Mouse (Mus musculus) spleen, adult 12 weeks (tissue): ENCODE measurements around the gene Gramd1b.

Experiments used
- DNase-seq: peaks from one replicate; pipeline ENCODE4 v3.0.0; 2022; ENCODE audit warnings: low spot score

The Gramd1b gene

DNA sequence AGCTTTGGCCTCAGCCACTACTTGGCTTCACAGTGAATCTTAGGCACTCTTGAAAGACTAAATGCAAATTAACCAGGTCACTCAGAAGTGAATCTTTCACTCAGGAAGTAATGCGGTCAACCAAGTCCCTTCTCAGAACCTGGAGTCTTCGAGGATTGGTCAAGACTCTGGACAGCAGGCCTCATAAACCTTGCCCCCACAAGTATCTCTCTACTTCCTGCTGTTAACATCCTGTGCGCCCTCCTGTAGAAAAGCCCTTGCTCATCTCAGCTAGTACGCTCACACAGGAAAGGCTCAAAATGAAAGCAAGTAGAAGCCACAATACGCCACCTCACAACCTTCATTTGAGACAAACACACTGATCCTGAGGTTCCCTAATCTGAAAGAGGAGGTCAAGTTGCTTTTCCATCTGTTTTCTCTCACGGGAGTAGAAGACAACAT is 107.7 kb downstream of the Gramd1b start:
- peak; percentile 7 for DNase-seq

DNA sequence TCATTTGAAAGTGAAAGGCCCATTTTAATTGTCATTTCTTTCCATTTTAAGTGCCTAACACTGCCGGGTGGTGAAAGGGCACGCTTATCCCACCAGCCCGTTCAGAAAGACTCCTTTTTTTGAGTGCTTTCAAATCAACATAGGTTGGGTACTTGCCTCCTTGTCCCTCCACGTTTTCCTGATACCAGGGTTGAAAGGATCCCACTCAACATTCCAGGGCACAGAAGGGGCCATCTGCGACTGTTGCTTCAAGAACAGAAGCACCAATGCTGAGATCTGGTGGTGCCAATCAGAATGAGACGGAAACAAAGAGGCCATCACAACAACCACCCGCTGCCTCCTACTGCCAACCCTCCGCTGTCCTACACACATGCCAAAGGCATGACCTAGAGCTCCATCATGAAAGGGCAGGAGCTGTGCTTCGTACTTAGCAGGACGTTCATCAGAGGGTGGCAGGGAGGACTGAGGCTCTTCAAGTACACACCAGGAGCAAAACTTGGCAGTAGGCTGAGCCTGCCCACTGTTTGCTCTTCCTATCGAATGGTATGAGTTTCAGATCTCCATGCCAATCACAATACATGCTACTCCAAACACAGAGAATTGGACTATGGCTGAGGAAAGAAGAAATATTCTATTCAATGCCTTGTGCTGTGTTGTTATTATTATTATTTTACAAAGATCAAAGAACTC is 108.7 kb downstream of the Gramd1b start:
- no peak for DNase-seq

DNA sequence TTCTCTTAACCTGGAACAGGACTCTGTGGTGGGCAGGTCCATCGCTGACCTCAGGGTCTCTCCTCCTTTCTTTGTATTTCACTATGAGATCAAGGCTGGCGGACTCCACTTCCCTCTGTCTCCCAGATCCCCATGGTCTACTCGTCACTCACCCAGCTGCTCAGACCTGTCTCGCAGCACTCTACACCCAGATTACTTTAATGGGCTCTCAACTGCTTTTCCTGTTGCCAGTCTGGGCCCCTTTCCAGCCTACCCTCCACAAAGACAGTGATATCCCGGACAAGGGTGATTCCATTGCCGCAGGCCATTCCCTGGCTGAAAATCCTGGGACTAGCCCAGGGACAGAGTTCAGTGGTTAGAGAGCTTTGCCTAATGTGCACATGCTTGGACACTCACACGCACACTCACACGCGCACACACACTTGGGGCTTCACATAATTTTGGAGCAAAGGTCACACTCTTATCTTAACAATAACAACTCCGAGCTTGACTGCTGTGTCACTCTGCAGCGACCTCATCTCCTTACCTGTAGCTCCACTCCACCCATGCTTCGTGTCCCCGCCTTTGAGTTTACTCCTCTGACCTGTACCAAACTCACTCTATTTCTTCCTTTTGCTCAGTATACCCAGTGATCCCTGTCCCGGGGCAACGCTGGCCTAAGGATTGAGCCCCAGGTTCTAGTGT is 110.4 kb downstream of the Gramd1b start:
- no peak for DNase-seq

DNA sequence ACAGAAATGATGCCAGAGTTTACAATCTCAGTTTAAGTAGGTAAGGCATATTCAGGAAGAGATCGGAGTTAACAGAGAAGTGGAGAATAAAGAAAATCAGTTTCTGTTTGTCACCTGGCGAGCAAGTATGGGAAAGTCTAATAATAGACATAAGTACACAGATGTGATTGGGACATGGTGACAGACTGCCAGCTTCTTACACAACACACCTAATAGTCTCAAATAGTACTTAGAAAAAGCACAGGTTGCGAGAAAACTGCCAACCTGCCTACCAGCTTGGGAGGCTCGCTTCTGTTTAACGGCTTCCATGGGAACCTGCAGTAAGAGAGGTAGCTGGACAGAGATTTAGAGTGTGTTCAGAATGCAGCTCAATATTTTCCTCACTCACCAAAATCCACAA is 112.4 kb downstream of the Gramd1b start:
- no peak for DNase-seq

DNA sequence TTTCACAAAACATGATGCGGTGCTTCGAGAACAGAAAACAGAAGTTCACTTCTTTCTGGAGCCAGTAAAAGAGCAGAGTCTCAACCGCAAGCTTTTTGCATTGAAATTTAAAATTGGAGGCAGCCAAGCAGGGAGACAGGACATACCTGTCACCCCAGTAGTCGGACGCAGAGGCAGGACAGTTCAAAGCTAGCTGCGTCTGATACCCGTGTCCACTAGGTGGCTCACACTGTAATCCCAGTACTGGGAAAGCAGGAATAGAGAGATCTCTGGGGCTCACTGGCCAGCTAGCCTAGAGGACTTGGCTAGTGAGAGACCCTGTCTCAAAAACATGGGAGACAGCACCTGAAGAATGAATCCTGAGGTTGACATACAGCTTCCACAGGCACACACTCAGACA is 115.0 kb downstream of the Gramd1b start:
- no peak for DNase-seq

DNA sequence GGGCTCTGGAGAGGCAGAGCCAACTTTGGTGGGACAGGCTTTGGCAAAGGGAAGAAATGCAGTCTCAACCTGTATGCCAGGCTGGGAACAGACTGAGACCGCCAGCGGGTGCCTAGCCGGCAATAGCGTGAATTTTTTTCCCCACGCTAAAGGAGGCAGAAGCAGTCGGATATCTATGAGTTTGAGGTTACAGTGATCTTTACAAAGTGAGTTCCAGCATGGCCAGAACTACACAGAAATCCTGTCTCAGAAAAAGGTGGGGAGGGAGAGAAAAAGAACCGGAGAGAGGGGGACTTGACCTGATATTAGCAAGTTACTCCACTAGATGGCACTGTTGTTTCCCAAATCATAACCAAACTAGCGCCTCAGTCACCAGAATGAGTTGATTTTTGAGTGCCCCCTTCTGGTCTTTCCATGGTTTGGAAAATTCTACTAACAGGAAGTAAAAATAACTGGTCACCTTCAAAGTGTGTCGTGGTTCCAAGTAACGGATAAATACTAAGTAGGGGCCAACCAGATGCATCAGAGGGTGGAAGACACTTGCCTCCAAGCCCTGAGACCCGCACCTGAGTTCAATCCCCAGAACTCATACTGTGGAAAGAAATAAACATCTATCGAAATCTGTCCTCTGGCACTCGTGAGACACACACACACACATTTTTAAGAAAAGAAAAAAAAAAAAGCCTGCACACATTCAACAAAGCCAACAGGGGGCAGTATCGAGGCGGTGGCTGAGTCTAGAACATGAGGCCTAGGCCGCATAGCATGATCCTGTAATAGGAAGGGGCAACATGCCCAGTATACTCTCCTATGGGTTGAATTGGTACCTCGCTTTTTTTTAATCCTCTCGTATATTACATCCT is 116.0 kb downstream of the Gramd1b start:
- DNase-seq: no peak

DNA sequence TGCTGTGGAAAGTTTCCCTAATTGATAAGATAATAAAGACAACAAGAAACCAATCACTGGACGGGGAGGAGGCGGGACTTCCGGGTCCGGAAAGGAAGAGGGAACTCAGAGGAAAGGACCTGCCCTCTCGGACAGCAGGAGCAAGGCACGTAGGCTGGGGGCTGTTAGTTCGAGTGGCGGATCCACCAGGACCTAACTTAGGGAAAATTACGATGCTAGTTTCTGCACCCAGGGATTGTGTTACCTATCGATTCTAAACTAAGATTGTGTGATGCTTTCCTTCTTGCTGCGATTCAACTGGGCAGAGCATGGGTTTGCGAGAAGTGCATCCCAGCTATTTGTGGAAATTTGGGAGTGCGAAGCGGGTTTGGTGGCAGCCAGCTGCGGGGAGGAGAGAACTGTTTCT is 116.7 kb downstream of the Gramd1b start:
- DNase-seq: no peak

DNA sequence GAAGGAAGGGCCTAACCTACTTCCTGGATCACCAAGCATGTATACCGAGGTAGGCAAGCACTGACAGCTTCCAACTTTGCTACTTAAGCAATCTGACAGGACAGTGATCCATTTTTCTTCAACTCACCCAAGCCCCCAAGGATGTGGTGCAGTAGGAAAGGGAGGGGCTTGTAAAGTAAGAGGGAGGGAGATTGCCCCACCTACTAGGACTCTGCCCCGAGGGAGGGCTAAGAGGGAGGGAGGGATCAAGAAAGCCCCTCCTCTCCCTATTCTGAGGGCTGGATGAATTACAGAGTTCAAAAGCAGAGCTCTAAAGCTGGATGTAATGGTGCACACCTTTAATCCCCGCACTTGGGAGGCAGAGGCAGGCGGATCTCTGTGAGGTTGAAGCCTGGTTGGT is 117.6 kb downstream of the Gramd1b start:
- no peak for DNase-seq

DNA sequence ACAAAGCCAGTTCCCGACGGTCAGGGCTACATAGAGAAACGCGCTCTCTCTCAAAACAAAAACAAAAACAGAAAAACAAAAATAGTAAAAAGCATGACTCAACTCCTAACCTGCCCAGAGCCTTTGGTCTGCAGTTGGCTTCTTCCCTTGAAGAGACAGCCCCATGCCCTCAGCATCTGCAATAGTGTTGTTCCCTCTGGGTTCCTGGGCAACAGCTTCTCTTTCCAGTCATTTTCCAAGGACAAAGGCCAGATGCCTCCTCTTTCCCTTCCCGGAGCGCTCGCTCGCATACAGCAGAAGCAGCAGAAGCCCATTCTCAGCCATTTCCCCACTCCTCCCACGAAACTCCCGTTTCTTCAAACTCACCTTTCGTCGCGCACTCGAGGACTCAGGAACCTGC is 118.3 kb downstream of the Gramd1b start:
- DNase-seq: no peak

DNA sequence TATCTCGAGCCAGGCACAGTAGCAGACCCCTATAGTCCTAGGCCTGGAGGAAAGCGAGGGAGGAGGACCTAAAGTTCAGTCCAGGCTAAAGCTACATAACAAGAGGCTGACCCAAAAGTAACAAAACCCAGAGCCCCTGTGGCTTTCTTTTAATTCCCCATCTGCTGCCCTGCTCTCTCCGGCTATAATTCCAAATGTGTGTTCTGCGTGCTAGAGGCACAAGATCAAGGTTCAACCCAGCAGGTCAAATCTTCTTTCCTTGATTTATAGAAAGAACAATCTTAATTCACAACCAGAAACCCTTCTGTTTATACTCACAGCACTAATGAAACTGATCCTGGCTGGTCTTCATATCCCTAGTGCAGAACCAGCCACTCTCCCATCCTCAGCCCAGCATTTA is 118.9 kb downstream of the Gramd1b start:
- no peak for DNase-seq

DNA sequence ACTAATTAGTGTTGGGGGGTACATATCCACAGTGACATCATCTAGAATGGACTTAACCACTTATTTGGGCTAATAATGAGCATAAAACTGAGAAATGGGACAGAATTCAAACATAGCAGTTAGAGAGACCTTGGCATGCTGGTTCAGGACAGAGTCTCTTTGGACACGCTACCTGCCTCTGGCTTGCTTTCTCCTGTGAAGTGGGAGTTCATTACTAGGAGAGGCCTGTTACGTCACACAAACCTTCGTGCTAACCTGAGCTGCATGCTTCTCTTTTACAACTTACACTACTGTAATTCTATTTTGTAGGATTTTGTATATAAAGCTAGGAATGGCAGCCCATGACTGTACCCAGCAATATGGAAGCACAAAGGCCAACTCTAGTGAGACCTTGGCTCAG is 120.3 kb downstream of the Gramd1b start:
- DNase-seq: no peak

DNA sequence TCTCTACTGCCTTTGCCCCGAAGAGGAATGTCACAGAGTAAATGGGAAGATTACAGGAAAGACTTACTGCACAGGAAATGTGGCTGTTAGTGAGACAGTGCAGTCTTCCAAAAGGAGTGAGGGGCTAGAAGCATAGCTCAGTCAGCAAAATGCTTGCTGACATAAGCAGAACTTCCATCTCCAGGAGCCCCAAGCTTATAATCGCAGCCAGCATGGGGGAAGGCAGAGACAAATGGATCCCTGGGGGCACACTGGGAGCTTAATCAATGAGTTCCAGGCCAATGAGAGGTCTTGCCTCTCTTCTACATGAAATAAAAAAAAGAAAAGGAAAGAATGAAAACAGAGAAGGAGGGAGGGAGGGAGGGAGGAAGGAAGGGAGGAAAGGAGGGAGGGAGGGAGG is 122.1 kb downstream of the Gramd1b start:
- no peak for DNase-seq

DNA sequence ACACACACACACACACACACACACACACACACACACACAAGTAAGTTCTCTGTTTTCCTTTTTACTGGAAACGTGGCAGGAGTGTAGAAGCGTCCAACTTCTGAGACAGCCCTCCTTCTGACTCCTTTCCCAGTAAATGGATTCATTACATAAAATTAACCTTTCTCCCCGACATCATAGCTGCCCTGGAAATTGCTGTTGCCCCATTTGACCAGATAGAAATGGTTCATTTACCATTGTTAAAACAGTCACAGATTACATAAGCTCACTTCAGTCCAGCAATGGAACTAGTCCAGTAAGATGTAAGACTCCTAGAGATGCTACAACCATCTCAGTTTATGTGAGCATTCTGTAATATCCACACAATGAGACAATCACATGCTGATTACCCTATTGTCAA is 122.8 kb downstream of the Gramd1b start:
- DNase-seq: no peak

DNA sequence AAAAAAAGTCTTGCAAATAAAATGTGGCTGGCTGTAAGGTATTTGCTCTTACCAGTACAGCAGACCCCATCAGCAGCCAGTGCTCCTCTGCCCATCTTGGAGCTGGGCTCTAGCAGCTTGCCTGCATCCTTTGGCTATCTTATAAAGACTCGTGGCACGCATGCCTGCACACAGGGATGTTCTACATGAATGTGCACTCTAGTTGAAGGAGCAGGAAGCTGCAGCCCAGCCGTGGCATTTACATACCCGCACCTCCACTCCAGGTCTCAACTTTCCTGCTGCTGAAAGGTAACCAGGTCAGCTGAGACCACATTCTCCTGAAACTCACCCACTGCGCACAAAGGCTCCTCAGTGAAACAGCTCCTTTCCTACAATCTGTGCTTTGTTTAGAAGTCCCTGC is 123.3 kb downstream of the Gramd1b start:
- no peak for DNase-seq

DNA sequence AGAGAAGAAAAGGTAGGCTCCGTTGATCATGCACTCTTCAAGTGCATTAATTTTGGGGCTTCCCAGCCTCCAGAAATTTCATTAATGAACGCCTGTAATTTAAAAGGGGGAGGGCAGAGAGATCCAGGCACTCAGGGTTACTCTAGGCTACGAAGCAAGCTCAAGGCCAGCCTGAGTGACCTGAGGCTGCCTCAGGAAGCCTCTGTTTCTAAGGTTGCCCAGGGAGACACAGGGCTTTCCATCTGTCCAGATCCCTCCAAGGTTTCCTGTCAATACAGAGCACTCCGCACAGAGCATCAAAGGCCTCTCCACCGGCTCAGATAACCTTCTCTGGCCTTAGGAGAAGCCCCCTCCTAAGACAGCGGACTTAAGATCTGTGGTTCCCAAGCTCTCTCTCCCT is 125.4 kb downstream of the Gramd1b start:
- no peak for DNase-seq

DNA sequence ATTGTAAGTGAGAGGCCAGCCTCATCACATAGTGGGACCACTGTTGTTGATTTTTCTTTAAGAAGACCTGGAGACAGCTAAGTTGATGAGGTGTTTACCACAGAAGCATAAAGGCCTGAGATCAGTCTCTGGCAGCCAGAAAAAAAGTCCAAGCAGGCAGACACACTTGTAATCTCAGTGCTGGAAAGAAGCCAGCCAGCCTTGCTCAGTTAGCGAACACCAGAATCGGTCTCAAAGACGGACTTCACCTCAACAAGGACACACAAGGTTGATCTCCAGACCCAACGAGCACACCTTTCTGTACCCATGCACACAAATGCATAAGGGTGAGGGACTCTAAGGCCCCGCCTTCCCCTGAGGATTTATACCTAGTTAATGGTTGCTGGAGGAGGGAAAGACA is 125.9 kb downstream of the Gramd1b start:
- DNase-seq: no peak

DNA sequence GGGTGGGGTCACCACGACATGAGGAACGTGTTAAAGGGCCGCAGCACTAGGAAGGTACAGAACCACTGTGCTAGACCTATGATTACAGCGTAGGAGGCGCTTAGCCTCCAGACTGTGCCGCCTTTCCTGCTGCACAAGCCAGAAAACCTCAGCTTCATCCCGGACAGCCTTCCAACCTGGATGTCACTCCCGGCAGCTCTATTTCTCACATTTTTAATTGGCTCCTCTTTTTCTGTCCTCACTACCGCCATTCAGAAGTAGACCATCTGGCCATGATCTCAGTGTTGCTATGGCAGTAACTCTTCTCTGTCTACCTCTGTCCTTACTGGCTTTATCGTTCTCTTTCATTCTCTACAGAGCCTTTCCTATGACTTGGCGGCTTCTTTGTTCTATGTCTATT is 126.5 kb downstream of the Gramd1b start:
- DNase-seq: no peak

DNA sequence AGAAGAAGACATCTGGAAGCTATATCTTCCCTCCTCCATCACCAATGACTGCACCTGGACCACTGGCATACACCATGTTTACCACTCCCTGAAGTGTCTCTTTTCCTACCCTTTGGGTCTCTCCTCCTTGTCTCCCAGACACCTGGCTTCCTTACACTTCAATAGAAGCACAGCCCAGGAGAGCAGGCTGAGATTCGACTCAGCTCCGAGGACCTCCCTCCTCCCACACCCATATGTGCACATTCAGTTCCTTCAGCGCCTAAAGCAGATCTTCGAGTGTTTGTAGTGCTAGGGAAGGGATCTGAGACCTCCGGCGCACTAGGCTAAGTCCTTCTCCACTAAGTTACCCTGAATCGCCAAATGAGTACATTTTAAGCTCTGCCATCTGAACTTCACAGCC is 127.4 kb downstream of the Gramd1b start:
- no peak for DNase-seq

DNA sequence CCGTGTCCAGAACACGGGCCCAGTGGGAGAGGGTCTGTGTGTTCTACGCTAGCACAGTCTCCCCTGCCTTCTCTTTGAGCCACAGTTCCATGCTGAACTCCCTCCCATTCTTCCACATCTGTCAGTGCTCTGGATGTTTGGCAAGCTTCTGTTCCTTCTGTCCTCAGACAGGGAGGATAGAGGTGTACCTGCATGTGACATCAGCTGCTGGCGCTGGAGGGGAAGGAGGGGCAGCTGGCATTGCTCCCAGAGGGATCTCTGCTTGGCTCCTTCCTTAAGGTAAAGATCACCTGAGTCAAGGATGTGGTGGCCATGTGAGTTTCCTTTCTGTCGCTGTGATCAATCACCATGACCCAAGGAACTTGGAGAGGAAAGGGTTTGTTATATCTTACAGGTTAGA is 129.4 kb downstream of the Gramd1b start:
- DNase-seq: no peak

DNA sequence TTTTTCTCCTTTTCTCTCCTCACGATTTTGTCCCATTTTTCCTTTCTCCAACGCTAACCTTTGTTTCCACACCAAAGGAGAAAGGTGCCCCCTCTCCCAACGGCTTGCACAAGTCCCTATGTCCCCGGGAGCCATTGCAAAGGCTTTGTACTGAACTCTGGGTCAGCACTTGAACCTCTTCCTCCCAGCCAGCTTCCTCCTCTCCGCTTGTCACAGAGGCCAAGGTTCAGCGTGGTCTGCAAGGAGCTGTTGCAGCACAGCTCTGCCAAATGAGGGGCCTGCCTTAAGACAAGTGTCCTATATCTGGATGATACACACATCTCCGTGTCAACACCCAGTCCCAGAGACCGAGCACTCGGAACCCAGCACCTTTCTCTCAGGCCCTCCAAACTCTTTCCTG is 130.3 kb downstream of the Gramd1b start:
- no peak for DNase-seq

DNA sequence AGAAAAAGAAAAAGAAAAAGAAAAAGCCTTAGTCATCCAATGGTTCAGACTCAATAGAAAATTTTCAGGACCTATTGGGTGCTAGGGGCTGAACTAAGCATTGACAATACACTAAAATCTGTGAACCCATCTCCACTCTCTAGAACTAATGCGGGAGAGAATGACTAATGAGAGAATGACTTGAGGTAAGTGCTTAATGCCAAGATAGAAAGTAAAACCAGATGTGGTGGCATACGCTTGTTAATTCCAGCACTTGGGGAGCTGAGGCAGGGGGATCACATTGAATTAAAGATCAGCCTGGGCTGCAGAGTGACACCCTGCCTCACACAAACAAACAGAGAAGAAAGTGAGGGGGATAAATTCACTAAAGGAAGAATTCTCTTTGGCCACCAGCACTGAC is 131.0 kb downstream of the Gramd1b start:
- no peak for DNase-seq

DNA sequence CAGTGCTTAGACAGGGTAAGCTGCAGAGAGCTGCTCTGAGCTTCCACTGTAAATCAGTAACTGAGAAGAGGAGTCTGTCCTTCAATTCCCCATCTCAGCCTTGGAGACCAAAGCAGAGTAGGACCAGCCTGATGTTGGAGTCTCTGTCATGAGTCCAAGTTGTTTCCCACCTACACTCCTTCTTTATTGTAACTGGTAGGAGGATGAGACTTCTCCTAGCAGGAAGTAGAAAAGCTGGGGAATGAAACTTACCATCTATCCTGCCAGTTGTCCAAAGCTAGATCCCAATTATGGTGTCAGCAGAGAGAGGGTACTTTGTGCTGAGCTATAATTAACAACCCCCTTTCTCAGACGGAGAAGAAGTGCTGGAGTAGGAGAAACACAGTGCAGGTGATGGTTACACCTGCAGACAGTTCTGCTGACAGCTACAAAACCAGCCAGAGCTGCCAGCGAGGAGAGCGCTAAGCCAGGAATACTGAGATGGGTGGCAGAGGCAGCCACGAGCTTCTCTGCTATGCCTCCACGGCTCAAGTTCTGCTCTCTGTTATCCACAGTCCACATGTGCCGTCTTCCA is 131.7 kb downstream of the Gramd1b start:
- no peak for DNase-seq
